Mouse (Mus musculus): ENCODE results near the gene 4930435E12Rik.
"Not testable (repeated sequence)": the region's sequence is repeated elsewhere in the genome, so short reads cannot be mapped to it uniquely, and the experiment has no call there.

4930435E12Rik gene

DNA sequence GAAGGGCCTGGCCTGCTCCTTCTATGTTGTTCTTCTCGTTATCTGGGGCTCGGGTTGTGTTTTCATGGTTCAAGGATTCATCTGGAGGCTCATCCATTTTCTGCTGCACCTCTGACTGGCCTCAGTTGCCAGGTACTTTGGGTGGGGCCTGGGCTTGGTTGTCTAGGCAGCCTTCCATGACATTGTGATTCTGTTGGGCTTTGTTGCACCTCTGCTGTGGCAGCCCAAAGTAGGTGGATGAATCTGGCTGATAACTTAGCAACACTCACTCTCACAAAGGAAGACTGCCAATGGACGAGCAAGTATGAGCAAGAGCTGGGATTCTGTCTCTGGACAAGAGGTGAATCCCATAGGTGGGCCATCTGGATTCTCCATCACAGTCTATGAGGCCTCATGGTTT, at the start of gene 4930435E12Rik:
Gene 4930435E12Rik (minus strand): TSS at position 101 of the 400 bp plus-strand sequence.
- DNase-seq = no peak

- no peak for DNase-seq
Measured at GRCm38 (mm10) chr16:38874481-38874880, 45.9 kb upstream of the 4930435E12Rik start.

GRCm38 (mm10) chr16:38873231-38873630, 44.7 kb upstream of the 4930435E12Rik start:
- no peak for DNase-seq

- DNase-seq = no peak
Measured at GRCm38 (mm10) chr16:38864358-38864757, 35.8 kb upstream of the 4930435E12Rik start.

DNA sequence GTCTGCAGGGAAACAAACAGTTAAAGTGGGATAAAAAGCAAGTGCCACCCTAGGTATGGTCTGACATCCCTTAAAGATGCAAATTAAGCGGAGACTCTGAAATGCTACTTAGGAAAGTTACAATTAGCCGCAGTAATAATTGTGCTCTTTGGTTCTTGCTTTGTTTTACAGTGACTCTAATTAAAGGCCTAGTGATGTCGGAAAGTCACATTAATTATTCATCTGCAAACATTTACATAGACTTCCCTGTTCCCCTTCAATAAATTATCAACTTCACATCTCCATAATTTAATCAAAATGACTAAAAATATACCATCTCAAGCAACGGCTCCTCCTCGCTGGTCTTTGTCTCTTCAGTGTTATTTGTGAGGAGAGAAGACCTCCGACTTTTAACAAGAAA, 32.0 kb upstream of the 4930435E12Rik start:
- DNase-seq = no peak

- peak; percentile 33 to 71 for DNase-seq
Measured at GRCm38 (mm10) chr16:38858120-38858749, 29.7 kb upstream of the 4930435E12Rik start.

DNA sequence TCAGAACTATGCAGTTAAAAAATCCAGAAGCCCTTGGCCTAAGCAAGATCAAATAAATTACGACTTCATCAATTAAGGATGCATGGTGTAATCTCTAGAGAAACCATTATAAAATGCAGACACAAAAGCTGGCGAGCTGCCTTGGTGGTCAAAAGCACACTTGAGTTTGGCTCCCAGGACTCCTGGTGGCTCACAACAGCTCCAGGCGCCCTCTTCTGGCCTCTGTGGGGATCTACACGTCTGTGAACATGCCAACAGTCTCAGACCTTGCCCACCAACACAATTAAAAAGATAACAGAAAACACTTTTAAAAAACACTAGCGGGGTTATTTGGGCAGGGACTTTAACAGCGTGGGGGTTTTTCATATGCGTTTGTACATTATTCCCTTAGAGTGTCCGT, 16.0 kb downstream of the 4930435E12Rik start:
- peak; percentile 81 to 83 for DNase-seq

- DNase-seq = no peak
Measured at GRCm38 (mm10) chr16:38810196-38810595, 18.4 kb downstream of the 4930435E12Rik start.

DNA sequence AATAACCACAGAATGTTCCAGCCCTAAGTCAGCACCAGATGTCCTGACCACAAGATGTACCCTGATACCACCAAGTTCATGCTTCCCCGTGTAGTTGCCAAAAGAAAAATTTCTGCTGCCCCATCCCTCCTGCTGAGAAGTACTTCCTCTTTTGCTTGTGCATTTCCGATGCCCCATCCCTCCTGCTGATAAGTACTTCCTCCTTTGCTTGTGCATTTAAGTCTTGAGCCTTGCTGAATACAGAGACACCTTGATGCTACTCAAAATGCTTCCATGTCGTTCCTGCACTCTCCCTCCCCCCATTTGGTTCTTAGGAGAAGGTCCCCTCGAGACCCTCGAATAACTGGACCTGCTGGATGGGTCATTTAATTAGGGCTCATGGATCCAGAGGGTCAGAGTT, 20.8 kb downstream of the 4930435E12Rik start:
- not testable (repeated sequence) for DNase-seq

DNA sequence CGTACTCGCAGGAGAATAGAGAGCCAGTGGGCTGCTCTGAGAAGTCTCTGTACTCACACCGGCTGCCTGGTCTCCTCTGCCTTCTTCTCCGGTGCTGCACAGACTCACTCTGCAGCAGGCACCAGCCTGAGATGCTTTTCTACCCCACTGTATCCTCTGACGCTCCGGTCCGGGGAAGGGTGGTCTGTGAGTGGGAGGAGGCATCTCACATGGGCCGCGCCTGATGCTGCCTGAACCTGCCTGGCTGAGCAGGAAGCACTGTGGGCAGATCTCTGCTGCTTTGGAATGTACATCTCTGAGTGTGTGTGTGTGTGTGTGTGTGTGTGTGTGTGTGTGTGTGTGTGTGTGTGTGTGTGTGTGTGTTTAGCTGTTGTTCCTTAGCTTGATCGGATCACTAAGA, 28.5 kb downstream of the 4930435E12Rik start, which contains the start of gene Upk1b:
Gene Upk1b (minus strand): TSS at position 238 of the 400 bp plus-strand sequence.
- DNase-seq = no peak

DNA sequence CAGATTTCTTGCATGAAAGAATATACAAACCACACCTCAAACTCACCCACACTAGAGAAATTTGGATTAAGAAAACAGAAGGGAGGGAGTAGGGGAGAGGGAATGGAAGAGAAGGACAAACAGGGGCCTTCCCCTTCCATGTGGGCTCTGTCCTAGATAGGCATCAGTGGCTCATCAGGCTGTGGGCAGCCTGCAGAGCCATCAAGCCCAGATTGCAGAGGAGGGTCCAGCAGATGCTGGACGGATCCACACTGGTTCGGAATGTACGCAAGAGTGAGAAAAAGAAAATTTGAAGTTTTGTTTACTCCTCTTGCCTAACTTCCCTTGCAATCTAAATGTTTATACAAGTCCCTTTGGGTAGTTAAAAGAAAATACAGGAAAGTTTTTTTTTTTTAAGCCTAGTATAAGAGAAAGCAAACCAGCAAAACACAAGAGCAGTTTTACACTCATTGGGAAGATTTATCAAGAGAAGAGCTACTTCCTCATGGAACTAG, 29.5 kb downstream of the 4930435E12Rik start:
- DNase-seq = no peak

DNA sequence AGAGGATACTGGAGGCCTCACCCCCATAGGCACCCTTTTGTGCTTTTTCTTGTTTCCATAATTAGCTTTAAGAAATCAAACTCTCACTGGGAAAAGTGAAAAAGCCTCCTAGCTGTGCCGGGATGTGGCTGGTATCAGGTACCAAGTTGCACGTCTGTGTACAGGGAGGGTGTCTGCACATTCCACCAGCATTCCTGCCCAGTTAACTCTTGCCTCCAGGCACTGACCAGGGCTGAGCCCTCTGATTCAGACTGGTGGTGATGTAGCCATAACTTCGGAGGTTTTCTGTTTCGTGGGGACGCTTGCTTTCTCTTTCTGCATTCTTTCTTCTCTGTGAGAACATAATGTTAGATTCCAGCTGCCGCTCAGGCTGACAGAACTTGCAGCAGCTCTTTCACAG, 35.4 kb downstream of the 4930435E12Rik start:
- no peak for DNase-seq

GRCm38 (mm10) chr16:38789966-38790365, 38.6 kb downstream of the 4930435E12Rik start:
- no peak for DNase-seq

DNA sequence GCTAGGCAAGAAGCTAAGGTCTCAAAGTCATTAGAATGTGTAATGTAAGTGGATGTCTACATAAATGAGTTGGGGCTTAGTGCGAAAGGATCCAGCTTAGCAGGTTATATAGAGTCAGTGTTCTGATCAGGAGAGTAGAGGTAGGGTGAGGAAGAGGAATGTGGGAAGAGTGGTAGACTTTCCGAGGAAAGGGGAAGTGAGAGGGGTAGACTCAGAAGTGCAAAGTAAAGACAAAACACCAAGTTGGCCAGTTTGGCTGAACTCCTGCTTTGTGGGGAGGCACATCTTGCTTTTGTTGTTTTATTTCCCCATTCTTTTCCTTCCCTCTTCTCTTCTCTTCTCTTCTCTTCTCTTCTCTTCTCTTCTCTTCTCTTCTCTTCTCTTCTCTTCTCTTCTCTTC, 39.5 kb downstream of the 4930435E12Rik start:
- no peak for DNase-seq

- no peak for DNase-seq
Measured at GRCm38 (mm10) chr16:38785301-38785700, 43.2 kb downstream of the 4930435E12Rik start.

GRCm38 (mm10) chr16:38782524-38783067, 46.0 kb downstream of the 4930435E12Rik start:
- no peak for DNase-seq

GRCm38 (mm10) chr16:38781946-38782345, 46.6 kb downstream of the 4930435E12Rik start:
- DNase-seq = no peak

DNA sequence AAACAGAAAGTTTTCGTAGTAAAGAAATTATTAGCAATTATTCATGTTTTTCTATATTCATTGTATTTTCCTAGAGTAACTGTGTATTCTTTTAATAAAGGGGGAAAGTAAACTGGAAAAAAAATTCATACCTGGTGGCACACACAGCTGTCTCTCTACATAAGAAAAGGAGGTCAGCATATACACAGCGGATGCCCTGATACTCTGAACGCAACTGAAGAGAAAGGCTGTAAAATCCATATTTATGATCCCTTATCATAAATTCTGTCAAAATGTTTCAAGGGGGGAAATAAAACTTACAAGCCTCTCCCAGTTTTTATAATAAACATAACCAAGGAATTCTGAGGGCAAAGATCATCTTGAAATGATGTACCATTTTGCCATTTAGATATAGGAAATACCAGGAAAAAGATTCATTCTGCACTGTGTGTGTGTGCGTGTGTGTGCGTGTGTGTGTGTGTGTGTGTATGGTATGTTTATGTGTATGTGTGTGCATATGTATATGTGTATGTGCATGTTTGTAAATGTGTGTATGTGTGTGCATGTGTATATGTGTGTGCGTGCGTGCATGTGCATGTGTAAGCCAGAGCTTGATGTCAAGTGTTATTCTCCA, 47.5 kb downstream of the 4930435E12Rik start:
- no peak for DNase-seq

GRCm38 (mm10) chr16:38776342-38776741, 52.2 kb downstream of the 4930435E12Rik start:
- DNase-seq = no peak

GRCm38 (mm10) chr16:38774964-38775746, 53.4 kb downstream of the 4930435E12Rik start:
- no peak for DNase-seq

DNA sequence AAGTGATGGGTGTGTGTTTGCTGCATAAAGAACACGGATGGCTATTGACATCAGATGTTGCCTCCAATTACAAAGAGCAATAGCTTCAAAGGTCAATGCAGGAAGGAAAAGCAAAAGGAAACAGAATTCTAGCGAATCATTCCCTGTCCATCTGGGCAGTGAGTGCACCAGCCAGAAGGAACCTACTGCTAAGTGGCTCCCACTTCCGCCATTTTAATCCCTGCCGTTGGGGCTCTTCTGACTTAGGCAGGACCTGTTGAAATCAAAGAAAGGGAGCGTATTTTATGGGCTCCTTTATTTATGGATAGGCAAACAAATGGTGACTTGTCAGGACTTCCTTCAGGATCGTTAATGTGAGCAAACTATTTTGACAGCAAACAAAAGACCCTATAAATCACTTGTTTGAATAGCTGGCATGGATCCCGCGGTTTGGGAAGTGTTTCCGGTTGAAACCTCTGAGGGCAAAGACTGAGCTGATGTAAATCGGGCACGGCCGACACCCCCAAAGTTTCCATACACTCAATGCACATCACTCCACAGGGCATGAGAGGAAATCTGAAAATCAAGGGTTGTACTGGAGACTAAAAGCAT, 55.5 kb downstream of the 4930435E12Rik start:
- no peak for DNase-seq

DNA sequence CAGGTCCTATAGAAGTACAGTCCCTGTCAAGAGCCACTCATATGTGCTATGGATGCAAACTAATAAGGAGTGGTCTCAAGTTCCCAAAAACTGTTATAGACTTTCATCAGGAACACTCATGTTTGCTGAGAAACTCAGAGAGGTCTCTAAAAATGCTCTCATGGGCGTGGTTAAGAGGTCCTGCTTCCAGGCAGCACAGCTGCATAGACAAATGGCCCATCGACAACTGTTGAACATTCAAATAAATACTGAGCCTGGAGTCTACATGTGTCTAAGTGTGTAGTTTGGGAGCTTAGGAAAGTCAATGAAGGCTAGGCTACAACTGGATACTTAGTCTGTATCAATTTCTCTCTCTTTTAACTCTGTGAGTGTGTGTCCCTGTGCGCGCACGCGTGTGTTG, 57.4 kb downstream of the 4930435E12Rik start:
- no peak for DNase-seq

DNA sequence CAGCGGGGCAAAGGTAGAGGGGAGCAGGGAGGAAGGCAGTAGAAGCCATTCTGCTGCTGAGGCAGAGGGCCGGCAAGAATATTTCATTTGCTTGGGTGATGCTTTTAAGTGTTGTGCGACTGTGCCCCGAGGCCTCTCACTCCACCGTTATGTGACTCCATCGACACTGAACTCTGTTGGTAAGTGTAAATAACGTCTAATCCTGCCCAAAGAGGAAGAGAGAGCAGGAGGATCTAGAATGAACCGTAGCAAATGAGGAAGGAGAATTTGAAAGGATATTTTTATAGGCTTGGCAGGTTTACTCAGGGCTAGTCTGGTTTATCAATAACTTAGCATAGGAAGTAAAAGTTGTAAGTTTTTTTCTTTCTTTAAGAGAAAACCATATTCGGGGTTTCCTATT, 59.0 kb downstream of the 4930435E12Rik start:
- DNase-seq = no peak

Measured in cerebellum, postnatal 10 days (tissue).